Mouse (Mus musculus) bone marrow, adult 2 months (tissue): ENCODE results near the gene Narf.

Source experiments
- CTCF ChIP-seq: fragments of 200-500 bp; IDR thresholded peaks from 2 replicates; pipeline ENCODE4 v1.5.1; 2011; ENCODE audit warnings: low read length, control low read depth; ENCODE audit not compliant: control insufficient read depth, insufficient read depth
- POLR2A ChIP-seq: fragments of 200-500 bp; IDR thresholded peaks from 2 replicates; pipeline ENCODE4 v1.6.1; 2011; ENCODE audit warnings: low read depth, mild to moderate bottlenecking, control low read depth, low read length, borderline replicate concordance; ENCODE audit not compliant: control insufficient read depth

- TF ChIP-seq CTCF = no peak
- TF ChIP-seq POLR2A = no peak
Measured at GRCm38 (mm10) chr11:121189681-121190080, 47.4 kb upstream of the Narf start.
